Mouse (Mus musculus): ENCODE data around the gene 2810408A11Rik.

The 2810408A11Rik gene

DNA sequence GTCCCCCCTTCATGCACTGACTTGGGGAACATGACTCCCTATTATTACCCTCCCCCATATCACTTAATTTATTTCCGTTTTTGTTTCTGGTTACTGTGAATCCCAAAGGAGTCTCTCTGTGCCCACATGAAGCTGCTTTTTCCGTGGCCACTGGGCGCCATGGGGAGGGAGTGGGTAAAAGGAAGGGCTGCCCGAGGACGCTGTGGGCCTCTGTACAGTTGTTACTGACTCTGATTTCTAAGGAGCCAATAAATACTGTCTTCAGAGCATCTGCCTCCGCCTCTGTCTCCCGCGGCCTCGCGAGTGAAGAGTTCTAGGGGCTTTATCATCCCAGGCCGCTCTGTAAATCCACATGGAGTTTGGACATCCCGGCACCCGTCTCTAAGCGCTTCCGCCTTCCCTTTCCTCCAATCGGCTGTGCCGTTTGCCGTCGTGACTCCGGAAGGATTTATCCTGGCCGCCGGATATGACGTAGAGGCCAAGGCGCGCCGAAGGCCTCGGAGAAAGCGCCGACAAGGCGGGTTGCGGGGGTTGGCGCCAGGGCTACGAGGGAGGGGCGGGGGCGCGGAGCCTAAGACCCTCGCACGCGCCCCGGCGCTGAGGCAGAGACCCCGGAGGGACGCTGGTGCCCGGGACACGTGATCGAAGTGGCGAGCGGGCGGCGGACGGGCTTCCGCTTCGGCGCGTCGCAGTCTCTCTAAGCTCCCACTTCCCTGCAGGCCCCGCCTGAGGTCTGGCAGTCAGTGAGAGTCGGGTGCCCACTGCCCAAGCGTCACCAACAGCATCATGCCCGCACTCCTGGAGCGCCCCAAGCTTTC, 13.0 kb upstream of the 2810408A11Rik start, which contains the start of gene Gps2:
Gene Gps2, plus strand, starts transcription at position 335 of the 818 bp plus-strand sequence.
- DNase-seq (ENCODE audit: extremely low read depth, insufficient read length, low spot score) = peak; percentile 87

DNA sequence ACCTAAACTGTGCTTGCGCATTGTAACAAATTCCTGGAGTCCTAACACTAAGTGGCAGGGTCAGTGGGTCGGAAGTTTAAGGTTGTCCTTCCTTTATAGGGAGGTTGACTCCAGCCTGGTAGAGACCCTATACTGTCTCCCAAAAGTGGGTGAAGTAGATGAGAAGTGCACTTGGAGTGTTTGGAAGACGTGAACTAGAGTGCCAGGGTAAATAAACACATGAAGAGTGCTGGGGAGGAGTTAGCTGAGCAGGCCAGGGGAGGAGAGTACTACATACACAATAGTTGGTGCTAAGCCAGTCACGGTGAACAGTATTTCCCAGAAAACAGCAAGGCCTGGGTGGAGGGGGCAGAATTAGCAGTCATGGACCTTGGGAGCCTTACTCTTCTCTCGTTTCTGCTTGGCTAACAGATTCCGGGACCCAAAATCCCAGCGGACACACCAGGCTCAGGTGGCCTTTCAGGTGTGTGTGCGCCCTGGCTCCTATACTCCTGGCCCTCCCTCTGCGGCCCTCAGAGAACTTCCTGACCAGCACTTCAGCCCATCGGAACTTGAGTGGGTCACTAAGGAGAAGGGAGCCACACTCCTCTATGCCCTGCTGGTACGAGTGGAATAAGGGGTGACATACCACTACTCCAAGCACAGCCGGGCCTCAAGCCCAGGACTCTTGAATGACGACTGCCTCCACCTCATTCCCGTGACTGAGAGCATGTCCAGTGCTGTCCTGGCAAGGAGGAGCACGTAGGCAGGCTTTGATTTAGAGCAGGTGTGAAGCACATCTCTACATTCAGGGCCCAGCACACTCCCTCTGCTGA, 12.1 kb upstream of the 2810408A11Rik start:
- no peak for DNase-seq (ENCODE audit: extremely low read depth, insufficient read length, low spot score)

DNA sequence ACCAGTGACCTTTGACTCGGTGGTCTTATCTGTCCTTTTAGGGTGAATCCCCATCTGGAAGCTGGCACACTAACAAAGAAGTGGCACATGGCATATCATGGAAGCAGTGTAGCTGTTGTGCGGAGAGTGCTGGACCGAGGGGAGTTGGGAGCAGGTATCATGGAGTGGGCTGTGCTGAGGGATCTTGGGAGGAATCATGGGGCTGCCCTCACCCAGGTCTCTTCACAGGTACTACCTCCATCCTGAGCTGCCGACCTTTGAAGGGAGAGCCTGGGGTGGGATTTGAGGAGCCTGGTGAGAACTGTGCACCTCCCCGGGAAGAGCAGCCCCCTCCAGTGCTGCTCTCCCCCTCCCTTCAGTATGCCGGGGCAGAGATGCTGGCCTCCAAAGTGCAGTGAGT, 10.9 kb upstream of the 2810408A11Rik start:
- DNase-seq (ENCODE audit: extremely low read depth, insufficient read length, low spot score) = no peak

DNA sequence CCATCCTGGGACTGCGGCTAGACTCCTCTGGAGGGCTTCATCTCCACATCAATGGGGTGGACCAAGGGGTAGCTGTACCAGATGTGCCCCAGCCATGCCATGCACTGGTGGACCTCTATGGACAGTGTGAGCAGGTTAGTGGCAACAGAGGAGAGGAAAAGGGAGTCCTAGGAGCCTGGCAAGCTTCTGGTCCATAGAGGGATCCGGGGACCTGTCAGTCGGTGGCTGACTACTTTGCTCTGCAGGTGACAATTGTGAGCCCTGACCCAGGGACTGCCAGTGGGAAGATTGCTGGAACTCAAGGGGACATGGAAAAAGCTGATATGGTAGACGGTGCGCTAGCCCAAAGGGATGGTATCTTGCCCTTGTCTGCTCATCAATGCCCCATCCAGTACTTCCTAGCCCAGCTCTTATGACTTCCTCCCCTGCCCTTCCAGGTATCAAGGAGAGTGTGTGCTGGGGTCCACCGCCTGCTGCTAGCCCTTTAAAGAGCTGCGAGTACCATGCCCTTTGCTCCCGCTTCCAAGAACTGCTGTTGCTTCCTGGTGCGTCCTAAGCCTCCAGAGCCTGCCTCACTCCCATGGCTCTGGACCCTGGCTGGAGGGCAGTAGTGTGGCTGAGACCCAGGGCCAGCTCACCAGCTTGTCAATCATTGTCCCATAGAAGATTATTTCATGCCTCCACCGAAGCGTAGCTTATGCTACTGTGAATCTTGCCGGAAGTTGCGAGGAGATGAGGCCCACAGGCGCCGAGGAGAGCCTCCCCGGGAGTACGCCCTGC, 10.2 kb upstream of the 2810408A11Rik start:
- DNase-seq (ENCODE audit: extremely low read depth, insufficient read length, low spot score) = no peak

DNA sequence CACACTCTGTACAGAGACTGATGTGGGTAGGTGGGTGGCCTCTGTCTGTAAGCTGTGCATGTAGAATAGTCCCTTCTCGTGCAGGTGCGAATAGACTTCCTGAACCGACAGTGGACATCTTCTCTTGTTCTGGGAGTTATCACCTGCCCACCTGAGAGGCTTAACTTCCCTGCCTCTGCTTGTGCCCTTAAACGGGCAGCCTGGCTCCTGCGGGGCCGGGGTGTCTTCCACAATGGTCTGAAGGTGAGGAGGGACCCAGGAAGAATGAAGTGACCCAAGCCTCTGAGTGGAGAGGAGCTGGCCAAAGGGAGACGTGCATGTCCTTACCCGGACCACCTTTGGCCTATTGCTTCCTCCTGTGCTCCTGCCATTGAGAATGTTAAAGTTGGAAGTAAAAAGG, 9.4 kb upstream of the 2810408A11Rik start:
- no peak for DNase-seq (ENCODE audit: extremely low read depth, insufficient read length, low spot score)

DNA sequence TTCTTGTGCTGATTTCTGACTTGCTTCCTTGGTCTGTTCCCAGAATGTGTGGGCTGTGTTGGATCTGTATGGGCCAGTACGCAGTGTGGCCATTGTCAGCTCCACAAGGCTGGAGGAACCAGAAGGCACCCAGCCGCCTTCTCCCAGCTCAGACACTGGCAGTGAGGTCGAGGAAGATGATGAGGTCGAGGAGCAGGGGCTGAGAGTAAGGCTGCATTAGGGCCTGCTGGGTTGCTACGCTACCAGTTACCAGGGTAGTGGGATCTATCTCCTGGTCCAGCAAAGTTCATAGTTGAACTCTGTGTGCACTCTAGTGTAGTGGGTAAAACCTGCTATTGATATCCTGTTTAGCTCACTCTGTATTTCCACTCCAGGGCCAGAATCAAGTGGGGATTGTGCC, 8.4 kb upstream of the 2810408A11Rik start:
- DNase-seq (ENCODE audit: extremely low read depth, insufficient read length, low spot score) = no peak

DNA sequence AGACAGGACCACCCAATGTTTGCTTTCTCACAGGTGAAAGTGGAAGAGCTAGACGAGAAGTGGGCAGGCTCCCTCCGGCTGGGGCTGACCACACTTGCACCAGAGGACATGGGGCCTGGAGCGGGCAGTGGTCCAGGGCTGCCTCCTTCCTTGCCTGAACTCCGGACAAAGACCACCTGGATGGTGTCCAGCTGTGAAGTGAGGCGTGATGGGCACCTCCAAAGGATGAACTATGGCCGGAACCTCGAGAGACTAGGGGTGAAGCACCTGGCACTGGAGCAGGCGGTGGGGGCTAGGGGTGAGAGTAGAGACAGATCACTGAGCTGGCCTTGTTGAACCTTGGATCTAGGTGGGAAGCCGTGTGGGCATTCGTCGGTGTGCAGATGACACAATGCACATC, 7.9 kb upstream of the 2810408A11Rik start:
- DNase-seq (ENCODE audit: extremely low read depth, insufficient read length, low spot score) = no peak

DNA sequence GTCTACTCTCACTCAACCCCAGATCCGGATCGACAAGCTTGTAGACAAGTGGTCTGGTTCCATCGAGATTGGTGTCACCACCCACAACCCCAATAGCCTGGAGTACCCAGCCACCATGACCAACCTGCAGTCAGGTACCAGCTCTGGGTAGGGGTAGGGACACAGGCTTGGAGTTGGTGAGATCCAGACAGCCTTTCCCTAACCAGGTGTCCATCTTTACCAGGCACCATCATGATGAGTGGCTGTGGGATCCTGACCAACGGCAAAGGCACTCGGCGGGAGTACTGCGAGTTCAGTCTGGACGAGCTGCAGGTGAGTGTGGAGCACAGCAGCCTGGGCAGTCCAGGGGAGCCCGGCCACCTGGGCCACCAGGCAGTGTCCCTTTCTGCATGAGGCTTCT, 3.5 kb upstream of the 2810408A11Rik start:
- no peak for DNase-seq (ENCODE audit: extremely low read depth, insufficient read length, low spot score)

DNA sequence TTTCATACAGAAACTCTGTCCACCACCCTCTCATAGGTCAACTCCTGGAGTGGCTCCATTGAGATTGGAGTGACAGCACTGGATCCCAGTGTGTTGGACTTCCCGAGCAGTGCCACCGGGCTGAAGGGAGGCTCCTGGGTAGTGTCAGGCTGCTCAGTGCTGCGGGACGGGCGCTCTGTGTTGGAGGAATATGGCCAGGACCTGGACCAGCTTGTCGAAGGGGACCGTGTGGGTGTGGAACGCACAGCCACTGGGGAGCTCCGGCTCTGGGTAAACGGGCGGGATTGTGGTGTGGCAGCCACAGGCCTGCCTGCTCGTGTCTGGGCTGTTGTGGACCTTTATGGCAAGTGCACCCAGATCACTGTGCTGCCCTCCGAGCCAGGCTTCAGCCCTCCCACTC, 2.2 kb upstream of the 2810408A11Rik start:
- DNase-seq (ENCODE audit: extremely low read depth, insufficient read length, low spot score) = no peak

DNA sequence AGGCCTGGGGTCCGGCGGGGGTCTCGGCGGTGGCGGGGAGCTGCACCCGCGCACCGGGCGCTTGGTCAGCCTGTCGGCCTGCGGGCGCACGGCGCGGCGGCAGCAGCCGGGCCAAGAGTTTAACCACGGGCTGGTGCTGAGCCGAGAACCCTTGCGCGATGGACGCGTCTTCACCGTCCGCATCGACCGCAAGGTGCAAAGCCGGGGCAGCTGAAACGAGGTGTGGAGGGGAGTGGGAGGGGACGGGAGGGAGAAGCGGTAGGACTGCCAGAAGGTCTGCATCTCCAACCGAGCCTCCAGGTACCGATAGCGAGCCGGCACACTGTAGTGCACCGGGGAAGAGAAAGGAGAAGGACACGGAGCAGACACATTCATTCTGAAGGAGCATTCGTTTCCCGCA, 1.2 kb upstream of the 2810408A11Rik start:
- DNase-seq (ENCODE audit: extremely low read depth, insufficient read length, low spot score) = no peak

DNA sequence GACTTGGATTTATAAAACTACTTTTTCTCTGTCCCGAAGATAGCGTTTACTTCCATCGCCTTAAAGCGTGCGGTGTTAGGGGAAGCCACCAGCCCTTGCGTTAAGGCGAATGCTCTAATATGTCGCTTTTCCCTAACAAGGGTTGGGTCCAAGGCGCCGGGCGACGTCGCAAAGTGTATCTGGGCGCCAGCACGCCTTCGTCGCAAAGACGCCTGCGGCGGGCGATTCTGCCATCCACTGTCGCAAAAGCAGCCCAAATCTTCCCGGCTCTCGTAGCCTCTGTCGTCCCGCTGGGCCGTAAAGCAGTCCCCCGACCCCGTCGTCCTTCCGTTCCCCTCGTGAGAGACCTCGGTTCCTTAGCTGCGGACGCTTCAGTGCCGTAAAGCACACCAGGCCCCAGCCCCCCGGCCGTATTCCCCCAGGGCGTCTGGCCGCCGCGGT, 639 bp upstream of the 2810408A11Rik start:
- peak; percentile 99 for DNase-seq (ENCODE audit: extremely low read depth, insufficient read length, low spot score)

DNA sequence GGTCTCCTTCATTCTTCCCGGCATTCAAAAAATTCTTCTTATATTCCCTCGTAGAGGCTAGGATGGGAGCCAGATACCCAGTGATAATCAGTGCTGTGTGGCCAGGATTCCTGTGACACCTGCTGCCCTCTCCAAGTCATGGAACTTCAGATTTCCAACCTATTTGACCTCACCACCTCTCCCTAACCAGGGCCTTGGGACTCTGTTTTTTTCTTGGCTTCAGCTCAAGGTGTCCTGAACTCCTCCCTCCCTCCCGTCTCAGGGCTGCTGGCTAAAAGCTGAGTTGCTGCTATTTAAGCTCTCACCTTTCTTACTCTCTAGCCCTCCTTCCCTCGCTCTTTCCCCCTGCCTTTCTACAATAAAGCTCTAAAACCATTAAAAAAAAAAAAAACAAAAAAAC, 917 bp downstream of the 2810408A11Rik start:
- DNase-seq (ENCODE audit: extremely low read depth, insufficient read length, low spot score) = no peak

DNA sequence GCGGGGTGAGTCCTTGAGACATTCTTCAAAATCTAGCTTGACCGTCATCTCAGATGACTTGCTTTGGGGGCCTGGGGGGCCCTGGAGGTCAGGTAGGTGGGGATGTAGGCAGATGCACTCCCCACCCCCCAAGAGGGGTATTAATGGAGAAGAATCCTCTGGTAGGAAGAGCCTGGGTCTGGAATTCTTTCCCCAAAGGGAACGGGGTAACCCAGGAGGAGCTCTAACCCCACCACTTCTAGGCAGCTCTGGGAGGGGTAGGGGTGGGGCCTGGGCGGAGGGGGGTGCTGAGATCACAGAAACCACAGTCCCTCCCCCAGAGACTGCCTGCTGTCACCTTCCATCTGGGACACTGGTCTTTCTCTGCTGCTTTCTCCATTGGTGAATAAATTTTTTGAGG, 5.5 kb downstream of the 2810408A11Rik start, which contains the start of gene Acap1:
Gene Acap1, minus strand, starts transcription at position 249 of the 400 bp plus-strand sequence.
- no peak for DNase-seq (ENCODE audit: extremely low read depth, insufficient read length, low spot score)

DNA sequence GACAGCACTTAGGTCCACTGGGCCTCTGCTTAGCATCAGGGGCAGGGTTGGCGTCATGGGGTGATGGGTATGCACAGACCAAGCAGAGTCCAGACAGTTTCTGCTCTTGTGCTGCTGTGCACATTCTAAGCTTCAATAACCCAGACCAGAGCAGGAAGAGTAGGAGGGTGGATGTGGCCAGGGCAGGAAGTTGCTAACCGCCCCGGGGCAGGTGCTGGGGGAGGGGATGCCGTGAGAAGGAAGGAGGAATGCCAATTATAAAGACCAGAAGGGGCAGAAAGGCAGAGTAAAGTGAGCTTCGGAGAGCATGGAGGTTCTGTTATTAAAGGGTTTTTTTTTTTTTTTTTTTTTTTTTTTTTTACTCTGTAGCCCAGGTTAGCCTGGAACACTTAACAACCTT, 6.1 kb downstream of the 2810408A11Rik start:
- DNase-seq (ENCODE audit: extremely low read depth, insufficient read length, low spot score) = peak; percentile 55

DNA sequence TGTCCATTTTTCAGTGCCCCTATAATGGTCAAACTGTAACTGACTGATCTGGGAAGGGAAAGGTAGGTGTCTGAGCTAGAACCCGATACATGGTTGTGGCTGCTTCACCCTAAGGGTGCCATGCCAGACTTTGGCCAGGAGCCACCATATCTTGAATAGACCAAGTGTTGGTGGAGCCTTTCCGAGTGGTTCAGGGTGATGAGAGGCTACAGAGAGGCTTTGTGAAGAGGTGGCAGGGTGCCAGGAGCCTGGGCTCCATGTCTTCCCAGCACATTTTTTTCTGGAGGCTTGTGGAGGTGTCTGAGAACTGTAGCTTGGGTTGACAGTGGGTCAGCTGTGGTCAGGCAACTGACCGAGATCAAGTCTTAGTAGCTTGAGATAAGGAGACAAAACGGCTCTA, 9.3 kb downstream of the 2810408A11Rik start:
- no peak for DNase-seq (ENCODE audit: extremely low read depth, insufficient read length, low spot score)

DNA sequence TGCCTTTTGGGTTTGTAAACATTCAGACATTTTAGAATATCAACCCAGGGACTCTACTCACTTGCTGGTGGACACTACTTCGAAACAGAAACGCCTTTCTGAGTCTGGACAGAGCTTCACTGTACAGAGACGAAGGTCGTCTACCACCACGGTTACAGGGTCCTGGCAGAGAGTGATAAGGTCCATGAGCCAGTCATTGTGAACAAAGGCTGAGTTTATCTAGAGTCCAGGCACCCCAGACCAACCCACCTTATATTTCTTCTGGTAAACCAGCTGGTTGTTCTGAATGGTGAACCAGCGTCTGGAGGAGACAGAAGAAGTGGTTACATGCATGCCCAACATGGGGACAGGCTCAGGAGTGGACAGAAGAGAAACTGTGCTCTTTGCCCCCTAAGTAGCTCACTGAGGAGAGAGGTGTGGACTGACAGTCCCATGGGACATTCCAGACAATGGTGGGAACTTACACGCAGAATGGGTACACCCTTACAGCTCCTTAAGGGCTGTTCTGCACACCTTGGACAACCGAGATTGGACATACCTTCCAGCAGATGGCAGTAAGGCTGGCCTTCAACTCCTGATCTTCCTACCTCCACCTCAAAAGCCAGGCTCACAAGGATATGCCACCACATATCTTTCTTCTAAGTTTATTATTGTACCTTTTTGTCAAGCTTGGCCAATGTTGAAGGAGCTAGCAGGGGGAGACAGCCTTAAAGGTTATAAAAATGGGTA, 13.7 kb downstream of the 2810408A11Rik start:
- no peak for DNase-seq (ENCODE audit: extremely low read depth, insufficient read length, low spot score)

DNA sequence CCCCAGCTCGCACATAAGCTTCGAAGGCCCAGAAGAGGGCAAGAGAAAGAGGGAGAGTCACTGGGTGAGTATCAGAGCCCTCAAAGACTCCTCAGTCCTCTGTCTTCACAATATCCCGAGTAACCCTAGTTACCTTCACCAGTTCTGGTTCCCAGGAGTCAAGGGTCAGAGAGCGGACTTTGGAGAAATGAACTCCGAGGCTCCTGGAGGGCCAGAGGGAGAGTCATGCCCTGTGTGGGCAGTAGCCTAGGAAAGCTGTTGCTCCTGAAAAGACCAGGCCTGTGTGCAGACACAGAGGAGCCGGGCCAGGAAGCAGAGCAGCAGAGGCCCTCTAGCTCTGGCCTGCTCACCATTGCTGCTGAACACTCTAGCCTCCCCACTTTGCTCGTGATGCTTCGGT, 16.1 kb downstream of the 2810408A11Rik start:
- DNase-seq (ENCODE audit: extremely low read depth, insufficient read length, low spot score) = no peak

DNA sequence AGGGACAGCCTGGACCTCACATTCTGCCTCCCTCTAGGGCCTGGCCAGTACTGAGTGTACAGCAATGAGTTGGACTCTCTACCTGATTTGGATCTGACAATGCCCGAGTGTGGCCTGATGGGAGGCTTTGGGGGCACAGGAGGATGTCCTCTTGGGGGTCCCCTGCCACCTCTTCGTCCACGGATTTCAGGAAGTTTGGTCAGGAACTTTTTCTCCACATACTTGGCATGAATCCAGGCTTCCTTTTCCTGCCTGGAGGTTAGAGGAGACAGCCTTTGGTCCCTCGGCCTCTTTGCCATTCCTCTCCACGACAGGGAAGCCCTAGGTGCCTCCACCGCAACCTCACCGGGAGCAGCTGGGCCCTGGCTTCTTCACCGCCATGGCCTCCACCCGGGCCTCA, 16.5 kb downstream of the 2810408A11Rik start:
- no peak for DNase-seq (ENCODE audit: extremely low read depth, insufficient read length, low spot score)

DNA sequence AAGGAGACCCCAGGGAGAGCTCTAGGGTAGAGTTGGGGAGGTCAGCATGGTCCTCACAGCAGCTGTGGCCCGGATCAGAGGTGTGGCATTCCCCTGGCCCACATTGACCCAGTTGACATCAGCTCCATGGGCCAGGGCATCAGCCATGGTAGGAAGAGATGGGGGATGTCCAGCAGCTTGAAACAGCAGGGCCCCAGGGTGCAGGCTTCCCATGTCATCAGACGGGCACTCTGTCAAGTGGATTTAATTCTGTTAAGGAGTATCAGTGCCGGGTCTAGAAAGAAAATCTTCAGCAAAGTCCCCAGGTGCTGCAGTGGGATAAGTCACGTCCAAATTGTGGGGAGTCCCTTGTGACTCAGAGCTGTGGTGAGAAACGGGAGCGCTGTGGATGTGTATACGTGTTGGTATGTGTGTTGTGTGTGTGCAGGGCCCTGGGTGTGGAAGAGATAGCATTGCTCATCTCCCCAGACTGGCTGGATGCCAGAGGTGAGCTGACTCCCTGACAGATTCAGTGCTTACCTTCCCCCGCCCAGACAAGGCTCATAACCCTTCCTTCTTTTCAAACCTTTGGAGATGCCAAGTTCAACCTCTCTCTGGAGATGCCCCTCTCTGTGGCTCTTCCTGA, 17.1 kb downstream of the 2810408A11Rik start:
- DNase-seq (ENCODE audit: extremely low read depth, insufficient read length, low spot score) = peak; percentile 48

DNA sequence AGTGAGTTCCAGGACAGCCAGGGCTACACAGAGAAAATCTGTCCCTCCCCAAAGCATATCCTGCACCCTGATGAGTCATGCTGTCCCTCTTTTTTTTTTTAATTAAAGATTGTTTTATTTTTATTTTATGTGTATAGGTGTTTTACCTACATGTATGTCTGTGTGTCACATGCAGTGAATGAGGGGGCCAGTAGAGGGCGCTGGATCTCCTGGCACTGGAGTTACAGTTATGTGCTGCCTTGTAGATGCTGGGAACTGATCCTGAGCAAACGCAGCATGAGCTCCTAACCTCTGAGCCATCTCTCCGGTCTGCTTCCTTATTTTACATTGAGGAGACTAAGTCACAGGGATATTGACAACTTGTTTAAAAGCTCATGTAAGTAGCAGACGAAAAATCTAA, 17.7 kb downstream of the 2810408A11Rik start:
- no peak for DNase-seq (ENCODE audit: extremely low read depth, insufficient read length, low spot score)

Data from 3134 (cell line).